Mouse (Mus musculus): ENCODE results near the gene Krtap19-3.

Gene Krtap19-3

GRCm38 (mm10) chr16:88877938-88878337 is at the start of gene Krtap19-3:
TSS of gene Krtap19-3 (minus strand) at chr16:88878038.
- no peak for DNase-seq (ENCODE audit: low spot score)

GRCm38 (mm10) chr16:88896357-88896756 is 18.5 kb upstream of the Krtap19-3 start, which contains the start of gene Krtap19-5:
TSS of gene Krtap19-5 (minus strand) at chr16:88896457.
- no peak for DNase-seq (ENCODE audit: low spot score)

- DNase-seq (ENCODE audit: low spot score), result no peak
These were observed 9.0 kb upstream of the Krtap19-3 start for GRCm38 (mm10) chr16:88886870-88887269.

GRCm38 (mm10) chr16:88884989-88885388 is 7.2 kb upstream of the Krtap19-3 start, which contains the start of gene Krtap19-4:
TSS of gene Krtap19-4 (minus strand) at chr16:88885089.
- no peak for DNase-seq (ENCODE audit: low spot score)

GRCm38 (mm10) chr16:88874169-88874568 is 3.7 kb downstream of the Krtap19-3 start, which contains the start of gene Krtap19-2:
TSS of gene Krtap19-2 (minus strand) at chr16:88874269.
- no peak for DNase-seq (ENCODE audit: low spot score)

- no peak for DNase-seq (ENCODE audit: low spot score)
These were observed 8.5 kb downstream of the Krtap19-3 start, which contains the start of gene Krtap19-1 for GRCm38 (mm10) chr16:88869311-88869710. TSS of gene Krtap19-1 (minus strand) at chr16:88869411.

- no peak for DNase-seq (ENCODE audit: low spot score)
These were observed 12.9 kb downstream of the Krtap19-3 start for GRCm38 (mm10) chr16:88864887-88865407.

- peak; percentile 4 for DNase-seq (ENCODE audit: low spot score)
These were observed 26.4 kb downstream of the Krtap19-3 start for GRCm38 (mm10) chr16:88851450-88851849.

- no peak for DNase-seq (ENCODE audit: low spot score)
These were observed 29.3 kb downstream of the Krtap19-3 start for GRCm38 (mm10) chr16:88848558-88848957.

- no peak for DNase-seq (ENCODE audit: low spot score)
These were observed 30.5 kb downstream of the Krtap19-3 start for GRCm38 (mm10) chr16:88847363-88847762.

Data from urinary bladder, postnatal 14 days (tissue).